15 mouse cellular contexts compared by ENCODE assay signal in the genomic region with DNA sequence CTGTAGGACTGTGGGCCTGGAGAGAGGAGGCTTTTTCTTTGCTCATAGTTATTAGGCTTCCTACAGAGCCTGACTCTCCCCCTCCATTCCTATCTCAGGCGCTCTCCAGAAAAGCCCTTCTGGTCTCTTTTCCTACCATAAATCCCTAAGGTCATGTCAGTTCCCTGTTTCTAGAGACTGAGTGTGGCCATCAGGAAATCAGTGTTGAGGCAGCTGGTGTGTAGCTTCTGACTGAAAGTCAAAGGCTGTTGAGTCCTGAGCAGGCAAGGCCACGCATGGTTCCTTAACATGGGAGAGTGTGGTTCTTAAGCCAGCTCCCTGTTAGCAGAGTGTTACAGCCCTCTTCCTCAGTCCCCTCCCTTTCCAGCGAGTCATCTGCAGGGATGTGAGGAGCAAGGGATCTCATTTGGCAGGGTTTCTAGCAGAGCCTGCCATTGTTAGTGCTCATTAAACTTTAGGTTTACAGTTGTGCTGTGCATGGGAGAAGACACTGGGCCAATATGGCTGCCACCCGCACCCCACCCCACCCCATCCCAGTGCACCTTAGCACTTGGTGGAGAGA. TPM values are rescaled to one million over a fixed set of nuclear protein-coding genes. Genes with fewer than 3 reads are reported as not detected.
DNase-seq lines count a peak whose midpoint lies in the region; ATAC-seq and TF ChIP-seq lines count a peak whose summit lies in the region.
"Had no signal": no experiment of that assay in that cellular context is flagged by ENCODE, and none has a peak within 500 bp of the region (broad histone marks: within the 10 kb centered on the region; RNA-seq: fewer than 3 reads in every experiment).

No protein-coding gene starts in this region.

- ATAC-seq in heart, embryonic 13.5 days (ENCODE audit: extremely low read depth, insufficient number of reproducible peaks, low FRiP score, low TSS enrichment), result no peak
- no peak for ATAC-seq in lung, embryonic 14.5 days (ENCODE audit: insufficient read depth)
- no peak for ATAC-seq in stomach, embryonic 16.5 days (ENCODE audit: insufficient read depth, low FRiP score)
- ATAC-seq in megakaryocyte-erythroid progenitor cell, adult 5-6 weeks (replicated peaks; ENCODE audit: low FRiP score, low TSS enrichment, poor library complexity, severe bottlenecking), result no peak

- H3K4me2 ChIP-seq in heart, embryonic 13.5 days, result no peak overlapping the region
- no peak overlapping the region for H3K4me2 ChIP-seq in lung, embryonic 14.5 days
- H3K4me2 ChIP-seq in stomach, embryonic 16.5 days (ENCODE audit: low read depth, low read length), result no peak overlapping the region
- H3K4me2 ChIP-seq: embryonic facial prominence, embryonic 13.5 days; midbrain, embryonic 12.5 days had no signal

- no peak overlapping the region for H3K9ac ChIP-seq in heart, embryonic 13.5 days
- no peak overlapping the region for H3K9ac ChIP-seq in lung, embryonic 14.5 days
- H3K9ac ChIP-seq in stomach, embryonic 16.5 days (ENCODE audit: low read length), result no peak overlapping the region
- H3K9ac ChIP-seq: embryonic facial prominence, embryonic 13.5 days; midbrain, embryonic 12.5 days had no signal

- WGBS in heart, embryonic 13.5 days, result 72% methylated on average over 4 of the region's 4 CpGs
- 76% methylated on average over 4 of the region's 4 CpGs for WGBS in lung, embryonic 14.5 days
- 84% methylated on average over 4 of the region's 4 CpGs for WGBS in limb, embryonic 10.5 days
- 84% methylated on average over 4 of the region's 4 CpGs for WGBS in stomach, embryonic 16.5 days

- H3K27me3 ChIP-seq in heart, embryonic 13.5 days (replicated peaks), result no peaks in the 10 kb centered on the region
- no peaks in the 10 kb centered on the region for H3K27me3 ChIP-seq in lung, embryonic 14.5 days (ENCODE audit: insufficient read depth, low read length)
- H3K27me3 ChIP-seq in limb, embryonic 10.5 days (ENCODE audit: low read depth, poor library complexity, severe bottlenecking), result no peaks in the 10 kb centered on the region
- H3K27me3 ChIP-seq in stomach, embryonic 16.5 days (ENCODE audit: control insufficient read depth, insufficient read depth, low read length), result no peaks in the 10 kb centered on the region
- H3K27me3 ChIP-seq: embryonic facial prominence, embryonic 13.5 days; midbrain, embryonic 12.5 days had no signal

- TF ChIP-seq CTCF in lung, embryonic 14.5 days (IDR thresholded peaks at IDR 0.05; ENCODE audit: low read depth), result no peak

- H3K4me1 ChIP-seq in heart, embryonic 13.5 days, result peaks cover 68% of the 10 kb centered on the region
- H3K4me1 ChIP-seq in lung, embryonic 14.5 days (ENCODE audit: insufficient read depth), result peaks cover 35% of the 10 kb centered on the region
- peaks cover 56% of the 10 kb centered on the region for H3K4me1 ChIP-seq in limb, embryonic 10.5 days
- peaks cover 54% of the 10 kb centered on the region for H3K4me1 ChIP-seq in stomach, embryonic 16.5 days (ENCODE audit: control insufficient read depth, insufficient read depth, low read length)

- H3K27ac ChIP-seq in heart, embryonic 13.5 days (replicated peaks), result peak overlapping the region; percentile 73
- H3K27ac ChIP-seq in lung, embryonic 14.5 days (ENCODE audit: low read depth), result peak overlapping the region; percentile 43; the same call in 1 of the 2 replicates
- H3K27ac ChIP-seq in limb, embryonic 10.5 days, result peak overlapping the region; percentile 78
- H3K27ac ChIP-seq in stomach, embryonic 16.5 days (ENCODE audit: low read length), result peak overlapping the region; percentile 36; the same call in 1 of the 2 replicates
- H3K27ac ChIP-seq: midbrain, embryonic 12.5 days had no signal

- DNase-seq in heart, postnatal 36 days, result no peak
- no peak for DNase-seq in lung, embryonic 14.5 days
- DNase-seq in lung, postnatal 36 days, result no peak
- no peak for DNase-seq in limb, embryonic 10.5 days (ENCODE audit: low spot score)
- DNase-seq: adrenal gland, adult 2 months; cerebellum, adult 18-20 months; lung, adult 2 months; right cerebral cortex, adult 18-20 months; spleen, adult 18-20 months; thymus, postnatal 4 days had no signal

- H3K4me3 ChIP-seq in heart, embryonic 13.5 days, result no peak overlapping the region
- no peak overlapping the region for H3K4me3 ChIP-seq in lung, embryonic 14.5 days (ENCODE audit: low read depth, low read length)
- no peak overlapping the region for H3K4me3 ChIP-seq in limb, embryonic 10.5 days
- H3K4me3 ChIP-seq in stomach, embryonic 16.5 days (replicated peaks; ENCODE audit: low read length), result no peak overlapping the region
- H3K4me3 ChIP-seq: embryonic facial prominence, embryonic 13.5 days; midbrain, embryonic 12.5 days had no signal

- intact Hi-C loops in heart, postnatal 36 days (cut with DNase I), result no loop called here

- no peaks in the 10 kb centered on the region for H3K9me3 ChIP-seq in heart, embryonic 13.5 days
- no peaks in the 10 kb centered on the region for H3K9me3 ChIP-seq in lung, embryonic 14.5 days (ENCODE audit: low read depth, low read length)
- no peaks in the 10 kb centered on the region for H3K9me3 ChIP-seq in limb, embryonic 10.5 days (replicated peaks)
- no peaks in the 10 kb centered on the region for H3K9me3 ChIP-seq in stomach, embryonic 16.5 days (replicated peaks; ENCODE audit: control insufficient read depth, low read length)
- H3K9me3 ChIP-seq: embryonic facial prominence, embryonic 13.5 days; midbrain, embryonic 12.5 days had no signal

- H3K36me3 ChIP-seq in heart, embryonic 13.5 days, result no peaks in the 10 kb centered on the region
- no peaks in the 10 kb centered on the region for H3K36me3 ChIP-seq in lung, embryonic 14.5 days (ENCODE audit: insufficient read depth)
- H3K36me3 ChIP-seq in limb, embryonic 10.5 days, result no peaks in the 10 kb centered on the region
- H3K36me3 ChIP-seq in stomach, embryonic 16.5 days (ENCODE audit: control insufficient read depth, insufficient read depth, low read length), result no peaks in the 10 kb centered on the region
- H3K36me3 ChIP-seq: embryonic facial prominence, embryonic 13.5 days; midbrain, embryonic 12.5 days had no signal

RNA-seq across cellular contexts. Expression of a gene that starts 27.5 kb away (rescaled TPM):
- polyA plus RNA-seq in heart, embryonic 13.5 days (2015; fragmentation: Nextera tagmentation; extraction: Ambion mirVana), result 44.1 and 46.1 TPM in 2 replicates
- 10 to 100 TPM; 22.6 to 23.7 TPM for total RNA-seq in heart, postnatal 36 days (2021)
- polyA plus RNA-seq in lung, embryonic 14.5 days (2014; fragmentation: Nextera tagmentation; extraction: Ambion mirVana), result 68.4 and 68.5 TPM in 2 replicates
- polyA plus RNA-seq in limb, embryonic 10.5 days (2016; fragmentation: Nextera tagmentation; extraction: Ambion mirVana), result 92.8 and 93.9 TPM in 2 replicates
- polyA plus RNA-seq in stomach, embryonic 16.5 days (2015; fragmentation: Nextera tagmentation; extraction: Ambion mirVana), result 50.9 and 57.8 TPM in 2 replicates
- 42.6 and 44.6 TPM in 2 replicates for total RNA-seq in megakaryocyte-erythroid progenitor cell, adult 5-6 weeks (2014; fragmentation: Nextera tagmentation)
- total RNA-seq in megakaryocyte-erythroid progenitor cell, adult 5-6 weeks (2017), result 38.1 and 40.8 TPM in 2 replicates

RNA-seq across cellular contexts. Expression of a gene that starts 28.0 kb away (rescaled TPM):
- polyA plus RNA-seq in heart, embryonic 13.5 days (2015; fragmentation: Nextera tagmentation; extraction: Ambion mirVana), result 7.7 and 8.2 TPM in 2 replicates
- 10 to 100 TPM; 54.3 to 54.6 TPM for total RNA-seq in heart, postnatal 36 days (2021)
- polyA plus RNA-seq in lung, embryonic 14.5 days (2014; fragmentation: Nextera tagmentation; extraction: Ambion mirVana), result 18.7 and 19.4 TPM in 2 replicates
- 13.3 and 15.5 TPM in 2 replicates for polyA plus RNA-seq in limb, embryonic 10.5 days (2016; fragmentation: Nextera tagmentation; extraction: Ambion mirVana)
- polyA plus RNA-seq in stomach, embryonic 16.5 days (2015; fragmentation: Nextera tagmentation; extraction: Ambion mirVana), result 14.5 and 15.3 TPM in 2 replicates
- 45.3 and 62.4 TPM in 2 replicates for total RNA-seq in megakaryocyte-erythroid progenitor cell, adult 5-6 weeks (2014; fragmentation: Nextera tagmentation)
- 21.0 and 21.1 TPM in 2 replicates for total RNA-seq in megakaryocyte-erythroid progenitor cell, adult 5-6 weeks (2017)
